Mouse (Mus musculus) myocyte (in vitro differentiated cells): ENCODE data around the gene Bglap.
"Not testable (repeated sequence)": the region's sequence is repeated elsewhere in the genome, so short reads cannot be mapped to it uniquely, and the experiment has no call there.

ENCODE experiments used
- CEBPB ChIP-seq: IDR thresholded peaks from 2 replicates; pipeline ENCODE4 v1.6.1; 2011; ENCODE audit warnings: mild to moderate bottlenecking, moderate library complexity; ENCODE audit not compliant: poor library complexity, insufficient read depth, severe bottlenecking
- E2F4 ChIP-seq: IDR thresholded peaks from one replicate; pipeline ENCODE4 v1.6.1; 2011; ENCODE audit warnings: mild to moderate bottlenecking, control low read depth, moderate library complexity; ENCODE audit not compliant: insufficient read depth
- MAX ChIP-seq: IDR thresholded peaks from one replicate; pipeline ENCODE4 v1.6.1; 2011; ENCODE audit warnings: low read depth, mild to moderate bottlenecking, control low read depth
- MYOD1 ChIP-seq, 3 experiments: IDR thresholded peaks; one replicate each; pipeline ENCODE4 v1.6.1; 2011; ENCODE audit warnings: control low read depth in 2 of 3, low read depth in 2 of 3, mild to moderate bottlenecking in 2 of 3, moderate library complexity in 1 of 3; ENCODE audit not compliant: insufficient read length in 2 of 3, control insufficient read depth in 1 of 3
- POLR2A ChIP-seq: IDR thresholded peaks from one replicate; pipeline ENCODE4 v1.6.1; 2011; ENCODE audit warnings: low read depth, mild to moderate bottlenecking, control low read depth, moderate library complexity; ENCODE audit not compliant: insufficient read length
- POLR2AphosphoS2 ChIP-seq: IDR thresholded peaks from one replicate; pipeline ENCODE4 v1.6.1; 2011; ENCODE audit warnings: low read depth, control low read depth; ENCODE audit not compliant: insufficient read length
- SRF ChIP-seq: IDR thresholded peaks from one replicate; pipeline ENCODE4 v1.6.1; 2011; ENCODE audit warnings: low read depth; ENCODE audit not compliant: control insufficient read depth, insufficient read length
- TCF12 ChIP-seq: IDR thresholded peaks from one replicate; pipeline ENCODE4 v1.6.1; 2011; ENCODE audit warnings: mild to moderate bottlenecking, control low read depth; ENCODE audit not compliant: poor library complexity, insufficient read depth, severe bottlenecking
- TCF3 ChIP-seq: IDR thresholded peaks from one replicate; pipeline ENCODE4 v1.6.1; 2011; ENCODE audit warnings: low read depth, control low read depth; ENCODE audit not compliant: insufficient read length
- USF1 ChIP-seq: IDR thresholded peaks from one replicate; pipeline ENCODE4 v1.6.1; 2011; ENCODE audit warnings: low read depth, mild to moderate bottlenecking, control low read depth, moderate library complexity

DNA sequence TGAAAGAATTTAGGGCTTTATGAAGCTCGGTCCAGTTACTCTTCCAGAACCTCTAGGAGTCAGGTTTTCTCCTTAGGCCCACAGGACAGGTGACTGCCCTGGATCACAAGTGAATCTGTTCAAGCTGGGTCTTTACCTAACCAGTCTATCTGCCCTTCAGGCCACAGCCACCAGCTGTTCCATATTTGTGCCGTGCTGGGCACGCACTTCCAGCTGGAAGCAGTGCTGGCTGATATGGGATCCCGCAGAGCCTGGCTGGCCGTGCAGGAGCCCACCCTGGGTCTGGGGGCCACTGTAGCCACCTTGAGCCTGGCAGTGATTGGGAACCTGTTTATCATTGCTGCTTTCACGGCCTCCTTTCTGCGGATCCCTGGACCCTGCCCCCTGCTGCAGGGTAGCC, 7.6 kb downstream of the Bglap start:
- TF ChIP-seq POLR2A; TCF3; POLR2AphosphoS2; E2F4; MYOD1 (IDR thresholded peaks at IDR 0.05; ENCODE audit: control insufficient read depth in 1 of 3, insufficient read length in 2 of 3, low read depth in 2 of 3); TCF12; MAX; SRF; CEBPB; USF1: not testable (repeated sequence)
